Mouse (Mus musculus): Measurements from ENCODE around the gene Adra1d.

The Adra1d gene

GRCm38 (mm10) chr2:131561891-131562585 is at the start of gene Adra1d:
TSS of gene Adra1d (minus strand) at chr2:131562283.
- no peak for DNase-seq (ENCODE audit: low spot score in 2 of 2)

- DNase-seq (ENCODE audit: low spot score in 2 of 2) = no peak
Observed at GRCm38 (mm10) chr2:131601881-131602280, 39.8 kb upstream of the Adra1d start.

DNA sequence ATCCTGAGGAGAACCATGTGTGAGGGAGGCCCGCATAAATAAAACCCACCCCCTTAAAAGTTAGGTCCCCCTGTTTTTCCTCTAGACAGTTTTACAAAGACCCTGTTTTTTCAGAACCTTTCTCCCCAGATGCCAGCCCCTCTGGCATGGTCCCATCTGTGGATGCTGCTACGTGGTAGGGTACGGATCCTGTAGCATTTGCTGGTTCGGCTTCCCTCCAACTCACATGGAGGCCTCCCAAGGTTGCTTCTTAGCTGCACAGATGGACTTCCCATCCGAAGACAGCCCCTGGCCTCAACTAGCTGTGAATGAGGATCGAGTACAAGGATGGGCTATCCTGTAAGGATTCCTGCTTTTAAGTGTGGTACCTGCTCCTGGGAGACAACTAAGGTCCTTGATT is 32.8 kb upstream of the Adra1d start:
- no peak for DNase-seq (ENCODE audit: low spot score in 2 of 2)

DNA sequence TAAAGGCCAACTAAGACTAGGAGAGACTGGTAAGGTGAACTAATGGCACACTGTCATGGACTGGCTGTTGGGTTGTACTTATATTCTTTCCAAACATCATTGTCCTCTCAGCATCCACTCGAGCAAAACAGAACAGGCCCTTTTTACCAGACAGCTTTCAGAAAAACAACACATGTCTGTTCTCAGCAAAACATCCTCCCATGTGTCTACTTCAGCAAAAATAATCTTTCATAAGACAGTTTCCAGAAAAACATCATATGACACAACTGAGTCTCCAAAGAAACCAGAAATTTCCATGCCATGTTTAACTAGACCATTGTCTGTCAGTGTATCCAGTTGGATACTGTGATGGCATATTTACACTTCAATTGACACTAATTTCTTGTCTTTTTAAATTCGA is 25.4 kb upstream of the Adra1d start:
- DNase-seq (ENCODE audit: low spot score in 2 of 2) = no peak

- no peak for DNase-seq (ENCODE audit: low spot score in 2 of 2)
Observed at GRCm38 (mm10) chr2:131581506-131581905, 19.4 kb upstream of the Adra1d start.

GRCm38 (mm10) chr2:131562586-131563122 is 571 bp upstream of the Adra1d start:
- DNase-seq (ENCODE audit: low spot score in 2 of 2) = peak in 1 of 2 experiments; percentile 28

DNA sequence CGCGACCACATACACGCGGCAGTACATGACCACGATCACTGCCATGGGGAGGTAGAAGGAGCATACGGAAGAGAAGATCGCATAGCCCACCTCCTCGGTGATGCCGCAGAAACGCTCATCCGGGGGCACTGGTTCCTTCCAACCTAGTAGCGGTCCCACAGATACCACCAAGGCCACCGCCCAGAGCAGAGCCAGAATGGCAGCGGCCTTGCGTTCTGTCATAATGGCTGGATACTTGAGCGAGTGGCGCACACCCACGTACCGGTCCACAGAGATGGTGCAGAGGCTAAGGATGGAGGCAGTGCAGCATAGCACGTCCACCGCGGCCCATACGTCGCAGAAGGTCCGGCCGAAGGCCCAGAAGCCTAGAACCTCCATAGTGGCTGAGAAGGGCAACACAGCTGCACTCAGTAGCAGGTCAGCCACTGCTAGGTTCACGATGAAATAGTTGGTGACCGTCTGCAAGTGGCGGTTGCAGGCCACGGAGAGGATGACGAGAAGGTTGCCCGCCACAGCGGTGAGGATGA is 676 bp downstream of the Adra1d start:
- no peak for DNase-seq (ENCODE audit: low spot score in 2 of 2)

GRCm38 (mm10) chr2:131560205-131560919 is 1.7 kb downstream of the Adra1d start:
- DNase-seq (ENCODE audit: low spot score in 2 of 2) = no peak

DNA sequence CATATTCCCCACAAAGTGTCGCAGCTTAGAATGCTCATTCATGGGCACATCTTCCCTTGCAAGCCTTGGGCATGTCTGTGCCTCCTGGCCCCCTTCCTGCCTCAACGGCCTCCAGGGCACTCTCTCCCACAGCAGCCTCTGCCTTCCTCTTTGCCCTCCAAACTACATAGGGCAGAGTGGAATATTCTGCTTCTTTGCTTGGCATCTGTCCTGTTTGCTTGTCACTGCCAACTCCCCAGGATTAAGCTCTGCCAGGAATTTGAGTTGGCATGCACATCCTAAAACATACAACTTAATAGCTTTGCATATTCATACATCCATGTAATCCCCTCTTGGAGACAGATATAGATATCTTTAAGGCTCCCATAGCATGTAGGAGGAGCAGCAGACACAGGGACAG is 4.2 kb downstream of the Adra1d start:
- DNase-seq (ENCODE audit: low spot score in 2 of 2) = no peak

DNA sequence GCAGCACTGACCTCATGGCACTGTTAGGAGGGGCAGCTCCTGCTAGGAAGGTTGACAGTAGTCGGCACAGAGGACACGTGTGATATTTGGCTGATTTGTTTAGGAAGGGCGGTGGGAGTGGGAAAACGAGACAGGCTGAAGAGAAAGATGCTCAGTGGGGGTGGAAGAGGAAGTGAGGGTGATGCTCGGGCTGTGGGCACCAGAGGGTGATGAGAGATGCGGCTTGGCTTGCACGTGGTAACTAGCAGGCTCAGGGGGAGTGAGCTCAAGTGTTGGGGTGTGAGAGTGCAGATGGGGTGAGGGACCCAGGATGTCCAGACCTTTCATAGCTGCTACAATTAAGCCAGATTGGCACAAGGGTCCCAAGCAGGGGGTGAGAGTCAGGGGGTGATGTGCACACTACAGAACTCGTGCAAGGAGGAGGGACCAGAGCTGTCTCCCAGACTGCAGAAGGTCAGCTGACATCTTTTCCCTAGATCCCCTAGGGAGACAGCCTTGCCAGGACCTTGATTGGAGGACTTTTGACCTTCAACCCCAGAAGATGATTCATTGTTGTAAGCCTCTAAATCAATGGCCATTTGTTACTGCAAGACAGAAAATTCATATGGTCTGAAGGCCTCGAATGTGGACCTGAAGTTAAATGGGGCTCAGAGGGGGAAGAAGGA is 9.2 kb downstream of the Adra1d start:
- no peak for DNase-seq (ENCODE audit: low spot score in 2 of 2)

GRCm38 (mm10) chr2:131551701-131552620 is 10.1 kb downstream of the Adra1d start:
- DNase-seq (ENCODE audit: low spot score in 2 of 2) = no peak

- no peak for DNase-seq (ENCODE audit: low spot score in 2 of 2)
Observed at GRCm38 (mm10) chr2:131550906-131551305, 11.2 kb downstream of the Adra1d start.

GRCm38 (mm10) chr2:131550474-131550873 is 11.6 kb downstream of the Adra1d start:
- DNase-seq (ENCODE audit: low spot score in 2 of 2) = no peak

DNA sequence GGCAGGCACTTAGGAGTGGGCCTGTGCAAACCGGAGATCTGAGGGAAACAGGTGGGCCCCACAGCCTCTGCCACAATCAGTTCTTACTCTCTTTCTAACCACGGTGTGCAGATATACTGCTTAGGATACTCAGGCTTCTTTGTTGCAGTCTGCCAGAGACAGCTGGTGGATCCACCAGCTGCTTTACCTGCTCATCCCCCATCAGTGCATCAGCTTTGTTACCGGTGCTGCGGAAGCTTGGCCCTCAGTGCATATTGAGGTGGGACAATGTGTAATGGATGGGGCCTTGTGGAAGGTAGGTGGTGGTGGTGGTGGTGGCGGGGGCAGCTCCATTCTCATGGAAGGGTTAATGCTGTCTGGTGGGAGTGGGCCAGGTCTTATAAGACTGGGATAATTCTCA is 13.0 kb downstream of the Adra1d start:
- DNase-seq (ENCODE audit: low spot score in 2 of 2) = no peak

DNA sequence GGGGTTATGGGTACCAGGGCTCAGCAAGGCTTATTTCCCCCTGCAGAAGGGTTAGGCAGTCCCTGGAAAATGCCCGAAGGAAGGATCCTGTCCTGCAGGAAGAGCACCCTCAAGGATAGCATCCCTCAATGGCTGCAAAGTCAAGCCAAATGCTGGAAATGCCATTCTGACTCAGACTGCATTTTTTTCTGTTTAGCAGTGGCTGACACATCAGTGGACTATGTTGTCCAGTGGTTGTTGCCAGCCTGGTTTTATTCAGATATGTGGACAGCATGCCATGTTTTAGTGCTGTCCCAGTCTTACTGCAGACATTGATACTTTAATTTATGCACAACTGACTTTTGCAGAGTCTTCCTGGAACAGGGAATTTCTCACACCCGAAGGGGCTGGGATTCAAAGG is 13.8 kb downstream of the Adra1d start:
- DNase-seq (ENCODE audit: low spot score in 2 of 2) = no peak

DNA sequence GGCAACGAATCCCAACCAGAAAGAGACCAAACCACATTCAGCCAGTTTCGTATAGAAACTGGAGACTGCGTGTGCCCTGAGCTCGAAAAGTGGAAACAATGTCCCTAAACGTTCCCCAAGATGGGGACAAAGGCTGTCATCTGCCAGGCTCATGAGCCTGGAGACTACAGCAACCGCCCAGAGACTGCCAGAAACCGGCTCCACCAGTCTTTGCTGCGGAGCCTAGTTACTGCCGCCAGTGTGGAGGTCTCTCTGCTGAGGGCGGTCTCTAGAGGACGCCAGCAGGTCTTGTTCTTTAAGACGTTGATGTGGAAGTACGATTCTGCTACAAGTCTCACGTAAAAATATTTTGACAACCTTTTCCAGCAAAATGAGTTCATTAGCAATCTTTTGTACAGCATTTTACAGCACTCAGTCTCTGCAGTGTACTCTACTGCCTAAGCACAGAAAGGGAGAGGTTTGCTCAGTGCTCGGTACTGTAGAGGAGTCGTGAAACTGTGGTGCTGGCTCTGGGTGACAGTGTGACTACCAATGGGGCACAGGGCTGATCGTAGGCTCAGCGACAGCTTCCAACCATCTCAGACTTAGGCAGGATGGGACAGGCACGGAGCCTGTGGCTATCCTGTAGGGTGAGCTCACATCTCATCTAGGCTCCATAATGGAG is 15.2 kb downstream of the Adra1d start:
- no peak for DNase-seq (ENCODE audit: low spot score in 2 of 2)

GRCm38 (mm10) chr2:131546308-131546700 is 15.8 kb downstream of the Adra1d start:
- DNase-seq (ENCODE audit: low spot score in 2 of 2) = no peak

- DNase-seq (ENCODE audit: low spot score in 2 of 2) = peak; percentile 60 to 71
Observed at GRCm38 (mm10) chr2:131545386-131546307, 16.4 kb downstream of the Adra1d start.

GRCm38 (mm10) chr2:131542531-131542930 is 19.6 kb downstream of the Adra1d start:
- DNase-seq (ENCODE audit: low spot score in 2 of 2) = no peak

DNA sequence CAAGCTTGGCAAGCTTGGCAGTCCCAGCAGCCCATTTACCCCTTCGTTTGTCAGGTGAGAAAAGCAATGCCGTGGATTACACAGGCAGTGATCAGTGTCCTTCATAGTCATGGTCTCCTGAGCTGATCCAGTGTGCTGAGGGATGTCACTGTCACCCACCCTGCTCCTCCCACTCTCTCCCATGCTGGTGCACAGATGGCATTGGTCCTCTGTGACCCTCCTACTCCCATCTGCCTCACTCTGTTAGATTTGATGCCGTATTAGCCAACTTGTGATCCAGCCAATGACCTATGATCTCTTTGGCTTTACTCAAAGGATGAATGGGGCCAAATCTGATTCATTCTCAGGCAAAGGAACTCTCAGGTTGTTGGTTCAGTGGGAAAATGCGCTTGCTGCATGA is 20.4 kb downstream of the Adra1d start:
- DNase-seq (ENCODE audit: low spot score in 2 of 2) = no peak
